Mouse (Mus musculus) E14TG2a.4 (cell line): Measurements from ENCODE around the gene Usp45.

ENCODE experiments used
- CTCF ChIP-seq: conservative IDR thresholded peaks from 2 replicates; pipeline ENCODE4 v1.5.1; 2014; ENCODE audit warnings: low read length
- POU5F1 ChIP-seq: IDR thresholded peaks from 2 replicates; pipeline ENCODE4 v1.6.1; 2014; ENCODE audit warnings: low read length, borderline replicate concordance

GRCm38 (mm10) chr4:21879565-21880220 is 112.7 kb downstream of the Usp45 start, which contains the start of gene Coq3:
- no peak for TF ChIP-seq CTCF
- TF ChIP-seq POU5F1 = no peak
